Mouse (Mus musculus): ENCODE data around the gene Sema3b.
"Not testable (repeated sequence)": the region's sequence is repeated elsewhere in the genome, so short reads cannot be mapped to it uniquely, and the experiment has no call there.

Gene Sema3b

DNA sequence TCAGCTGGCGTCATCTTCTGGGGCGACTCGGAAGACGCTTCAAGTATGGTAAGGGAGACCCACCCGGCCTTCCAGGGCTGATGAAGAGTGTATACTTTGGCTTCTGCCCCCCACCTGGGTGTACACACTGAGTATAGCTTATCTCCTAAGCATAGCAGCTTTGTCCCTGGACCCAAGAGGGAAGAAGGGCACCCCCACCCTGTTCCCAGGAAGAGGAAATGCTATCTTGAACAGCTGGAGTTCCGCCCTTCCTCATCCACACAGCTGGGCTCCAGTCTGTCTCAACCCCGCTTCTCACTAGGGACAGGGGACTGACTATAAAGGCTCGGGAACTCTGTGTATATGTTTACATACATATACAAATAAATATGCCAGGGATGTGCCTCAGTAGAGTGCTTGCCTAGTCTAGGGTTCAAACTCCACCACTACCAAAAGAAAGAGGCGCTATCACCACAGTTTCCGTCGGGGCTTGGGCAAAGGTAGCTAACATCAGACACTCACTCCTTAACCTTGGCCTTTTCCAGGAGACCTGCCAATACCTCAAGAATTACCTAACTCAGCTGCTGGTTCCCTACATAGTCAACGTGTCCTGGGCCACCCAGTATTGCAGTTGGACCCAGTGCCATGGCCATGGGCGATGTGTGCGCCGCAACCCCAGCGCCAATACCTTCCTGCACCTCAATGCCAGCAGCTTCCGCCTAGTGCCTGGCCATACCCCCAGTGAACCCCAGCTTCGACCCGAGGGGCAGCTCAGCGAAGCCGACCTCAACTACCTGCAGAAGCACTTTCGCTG, 37.3 kb downstream of the Sema3b start:
- no peak for DNase-seq (ENCODE audit: extremely low spot score, low read depth, low spot score)

DNA sequence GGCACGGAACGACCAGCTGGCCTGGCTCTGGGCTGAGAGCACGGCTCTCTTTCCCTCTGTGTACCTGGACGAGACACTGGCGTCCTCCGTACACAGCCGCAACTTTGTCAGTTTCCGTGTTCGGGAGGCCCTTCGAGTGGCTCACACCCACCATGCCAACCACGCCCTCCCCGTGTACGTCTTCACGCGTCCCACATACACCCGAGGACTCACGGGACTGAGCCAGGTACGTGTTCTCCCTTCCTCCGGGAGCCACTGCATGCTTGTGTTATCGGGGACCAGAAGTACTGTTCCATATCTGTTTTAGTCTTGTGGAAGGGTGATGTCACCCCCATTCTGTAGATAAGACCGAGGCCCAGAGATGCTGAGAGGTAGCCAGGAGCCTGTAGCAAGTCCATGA, 38.2 kb downstream of the Sema3b start:
- DNase-seq (ENCODE audit: extremely low spot score, low read depth, low spot score) = no peak

GRCm38 (mm10) chr9:107570016-107570415, 39.0 kb downstream of the Sema3b start:
- DNase-seq (ENCODE audit: extremely low spot score, low read depth, low spot score) = no peak

DNA sequence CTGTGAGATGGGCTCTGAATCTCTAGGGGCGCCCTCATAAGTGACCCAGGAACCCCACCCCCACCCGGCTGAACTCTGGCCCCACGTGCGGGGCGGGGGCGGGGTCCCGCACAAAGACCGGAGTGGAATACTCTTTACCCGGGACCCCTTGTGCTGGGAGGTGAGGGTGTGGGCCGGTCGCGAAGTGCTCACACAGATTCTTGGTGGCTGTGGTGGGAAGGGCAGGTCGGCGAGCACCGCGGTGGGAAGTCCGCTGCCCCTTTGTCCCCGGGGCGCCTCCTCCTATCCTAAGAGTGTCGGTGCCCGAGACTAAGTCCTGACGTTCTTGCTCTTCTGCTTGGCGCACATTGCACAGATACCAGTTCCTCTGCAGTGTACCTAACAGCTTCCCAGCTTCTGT, 39.8 kb downstream of the Sema3b start:
- DNase-seq (ENCODE audit: extremely low spot score, low read depth, low spot score) = no peak

- no peak for DNase-seq (ENCODE audit: extremely low spot score, low read depth, low spot score)
Observed at GRCm38 (mm10) chr9:107568331-107569261, 40.4 kb downstream of the Sema3b start.

DNA sequence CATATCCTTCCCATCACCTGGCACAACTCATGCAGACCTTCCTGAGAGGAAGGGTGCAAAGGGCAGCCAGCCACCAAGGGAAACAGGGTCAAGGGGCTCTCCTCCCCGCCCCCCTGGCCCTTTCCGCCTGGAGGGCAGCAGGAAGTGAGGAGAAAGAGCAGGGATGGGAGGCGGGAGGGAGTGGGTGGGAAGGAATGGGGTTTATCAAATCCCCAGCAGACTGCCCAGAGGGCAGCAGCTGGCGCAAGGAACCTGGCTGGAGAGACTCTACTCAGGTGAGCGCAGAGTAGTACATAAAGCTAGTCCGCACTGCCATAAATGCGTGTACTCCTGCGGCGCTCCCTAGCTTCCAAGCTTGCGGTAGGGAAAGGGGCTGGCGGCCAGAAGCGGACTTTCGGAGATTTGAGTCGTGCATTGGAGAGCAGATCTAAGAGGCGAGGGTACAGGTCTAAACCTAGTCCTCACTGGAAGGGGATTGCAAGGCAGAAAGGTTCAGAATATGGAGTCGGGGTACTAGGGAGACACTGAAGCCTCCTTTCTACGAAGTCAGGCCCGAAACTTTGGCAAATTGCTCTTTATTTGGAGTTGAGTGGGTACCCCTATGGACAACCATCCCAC, 41.2 kb downstream of the Sema3b start, which contains the start of gene Hyal2:
Gene Hyal2, plus strand, starts transcription at position 244 of the 618 bp plus-strand sequence.
- DNase-seq (ENCODE audit: extremely low spot score, low read depth, low spot score) = no peak

GRCm38 (mm10) chr9:107566855-107567254, 42.2 kb downstream of the Sema3b start:
- DNase-seq (ENCODE audit: extremely low spot score, low read depth, low spot score) = no peak

GRCm38 (mm10) chr9:107566041-107566709, 42.9 kb downstream of the Sema3b start:
- DNase-seq (ENCODE audit: extremely low spot score, low read depth, low spot score) = no peak

- not testable (repeated sequence) for DNase-seq (ENCODE audit: extremely low spot score, low read depth, low spot score)
Observed at GRCm38 (mm10) chr9:107565556-107565955, 43.5 kb downstream of the Sema3b start.

- DNase-seq (ENCODE audit: extremely low spot score, low read depth, low spot score) = no peak
Observed at GRCm38 (mm10) chr9:107563029-107563581, 45.9 kb downstream of the Sema3b start, which contains the start of gene Tusc2. Gene Tusc2, plus strand, starts transcription at chr9:107563255.

DNA sequence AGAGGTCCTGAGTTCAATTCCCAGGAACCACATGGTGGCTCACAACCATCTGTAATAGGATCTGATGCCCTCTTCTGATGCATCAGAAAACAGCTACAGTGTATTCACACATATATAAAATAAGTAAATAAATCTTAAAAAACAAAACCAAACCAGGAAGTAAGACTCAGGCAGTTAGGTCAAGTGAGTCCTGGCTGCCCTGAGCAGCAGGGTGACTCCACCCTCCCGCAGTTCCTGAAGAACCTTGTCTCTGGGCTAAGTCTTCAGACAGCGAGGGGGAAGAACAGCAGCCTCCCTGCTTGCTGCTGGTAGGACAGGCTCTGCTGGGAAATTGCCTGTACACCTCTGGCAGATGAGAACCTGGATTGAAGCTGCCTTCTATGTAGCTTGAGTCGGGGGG, 52.7 kb downstream of the Sema3b start:
- no peak for DNase-seq (ENCODE audit: extremely low spot score, low read depth, low spot score)

DNA sequence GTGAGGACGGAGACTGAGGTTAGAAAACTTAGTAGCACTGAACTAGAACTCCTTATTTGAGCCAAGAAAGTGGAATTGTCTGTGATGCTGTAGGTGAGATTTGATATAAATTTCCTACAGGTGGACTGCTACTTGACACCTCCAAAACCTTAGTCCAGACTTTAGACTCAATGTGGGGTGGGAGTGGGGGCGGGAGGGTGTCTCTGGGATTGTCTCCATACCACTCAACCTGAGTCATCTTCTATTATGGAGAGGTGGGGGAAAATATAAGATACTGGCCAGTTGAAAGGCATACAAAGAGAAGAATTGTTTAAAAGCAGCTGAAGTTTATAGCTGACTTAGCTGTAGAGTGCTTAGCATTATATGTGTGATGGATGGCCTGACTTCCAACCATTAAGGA, 53.3 kb downstream of the Sema3b start:
- no peak for DNase-seq (ENCODE audit: extremely low spot score, low read depth, low spot score)

DNA sequence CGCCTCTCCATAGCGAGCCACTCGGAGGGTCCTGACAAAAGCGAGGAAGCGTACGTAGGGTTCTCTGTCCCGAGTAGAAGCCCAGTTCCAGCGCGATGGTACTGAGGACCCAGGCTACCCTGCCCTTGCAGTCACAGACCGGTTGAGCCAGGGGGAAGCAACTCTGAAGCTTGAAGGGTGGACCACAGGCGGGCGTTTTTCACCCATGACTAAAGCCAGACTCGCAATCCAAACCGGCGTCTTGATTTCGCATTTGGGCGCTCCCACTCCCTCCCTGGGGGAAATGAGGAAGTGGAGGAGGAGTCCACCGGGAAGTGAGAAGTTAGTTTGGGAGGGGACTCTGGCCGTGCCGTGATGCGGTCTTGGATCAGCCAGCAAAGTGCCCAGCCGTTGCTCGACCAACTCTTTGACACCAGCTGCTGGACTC, 54.0 kb downstream of the Sema3b start:
- DNase-seq (ENCODE audit: extremely low spot score, low read depth, low spot score) = no peak

DNA sequence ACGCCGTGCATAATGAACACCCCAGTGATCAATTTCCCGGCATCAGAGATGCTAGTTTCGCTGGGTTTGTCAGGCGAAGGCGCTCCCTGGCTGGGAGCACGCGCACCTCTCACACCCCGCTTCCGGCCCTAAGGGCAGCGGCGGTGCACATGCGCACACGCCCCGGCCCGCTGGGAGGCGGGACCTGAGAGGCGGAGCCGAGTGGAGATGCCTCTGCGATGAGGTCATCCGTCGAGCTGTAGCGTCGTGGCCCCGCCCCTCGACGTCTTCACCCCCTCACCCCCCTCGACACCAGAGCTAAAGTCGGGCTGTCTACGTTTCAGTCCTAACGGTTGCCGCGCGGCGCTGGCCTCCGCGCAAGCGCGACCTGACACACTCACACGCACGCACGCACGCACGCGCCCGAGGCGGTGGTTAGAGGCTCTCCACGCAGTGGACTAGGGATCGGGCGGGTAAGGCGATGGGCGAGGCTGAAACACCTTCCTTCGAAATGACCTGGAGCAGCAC, 54.7 kb downstream of the Sema3b start:
- no peak for DNase-seq (ENCODE audit: extremely low spot score, low read depth, low spot score)

GRCm38 (mm10) chr9:107553541-107554318, 55.3 kb downstream of the Sema3b start:
- no peak for DNase-seq (ENCODE audit: extremely low spot score, low read depth, low spot score)

- DNase-seq (ENCODE audit: extremely low spot score, low read depth, low spot score) = no peak
Observed at GRCm38 (mm10) chr9:107552690-107553393, 56.2 kb downstream of the Sema3b start.

- DNase-seq (ENCODE audit: extremely low spot score, low read depth, low spot score) = no peak
Observed at GRCm38 (mm10) chr9:107551890-107552355, 57.1 kb downstream of the Sema3b start.

DNA sequence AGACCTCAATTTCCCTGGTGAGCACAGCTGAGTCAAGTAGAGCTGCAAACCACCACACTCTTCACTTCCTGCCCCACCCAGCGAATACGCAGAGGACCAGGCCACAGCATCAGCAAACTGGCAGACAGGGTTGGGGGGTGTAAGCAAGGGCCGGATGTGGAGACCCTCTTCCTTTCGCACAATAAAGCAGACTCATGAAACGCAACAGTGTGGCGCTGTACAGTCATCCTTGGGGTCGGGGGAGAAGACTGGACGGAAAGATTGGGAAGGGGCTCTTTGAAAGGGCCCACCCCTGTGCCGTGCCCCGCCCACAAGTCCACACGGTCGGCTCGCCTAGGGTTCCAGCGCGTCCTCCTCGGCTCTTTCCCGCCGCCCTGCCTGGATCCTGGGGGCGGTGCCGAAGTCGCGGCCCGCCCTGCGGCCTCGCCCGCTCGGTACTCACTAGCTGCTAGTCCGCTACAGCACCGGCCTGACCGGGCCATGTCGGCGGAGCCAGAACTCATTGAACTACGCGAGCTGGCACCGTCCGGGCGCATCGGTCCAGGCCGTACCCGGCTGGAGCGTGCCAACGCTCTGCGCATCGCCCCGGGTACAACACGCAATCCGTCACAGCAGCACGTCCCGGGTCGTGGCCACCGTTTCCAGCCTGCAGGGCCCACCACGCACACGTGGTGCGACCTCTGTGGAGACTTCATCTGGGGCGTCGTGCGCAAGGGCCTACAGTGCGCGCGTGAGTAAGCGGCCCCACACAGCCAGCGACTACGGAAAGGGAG, 57.7 kb downstream of the Sema3b start, which contains the start of gene Rassf1:
Gene Rassf1, plus strand, starts transcription at position 439 of the 773 bp plus-strand sequence.
- no peak for DNase-seq (ENCODE audit: extremely low spot score, low read depth, low spot score)

Data from hindlimb bud, embryonic 11.5 days (tissue).